ENCODE assay signal across 18 mouse cellular contexts in genomic region chr1:189646597-189646996, GRCm38 (mm10). TPM values are rescaled to one million over a fixed set of nuclear protein-coding genes. Genes with fewer than 3 reads are reported as not detected.
DNase-seq lines count a peak whose midpoint lies in the region; ATAC-seq and TF ChIP-seq lines count a peak whose summit lies in the region.
"Had no signal": no experiment of that assay in that cellular context is flagged by ENCODE, and none has a peak within 500 bp of the region (broad histone marks: within the 10 kb centered on the region; RNA-seq: fewer than 3 reads in every experiment).

No protein-coding gene starts in this region.

- H3K27ac ChIP-seq in left cerebral cortex, adult 2 months, result no peak overlapping the region
- H3K27ac ChIP-seq: forebrain, embryonic 10.5 days; heart, embryonic 13.5 days; limb, embryonic 15.5 days; neural tube, embryonic 12.5 days had no signal

- intact Hi-C loops in heart, postnatal 36 days (cut with DNase I), result no loop called here
- intact Hi-C loops in left cerebral cortex, adult 2 months (cut with DNase I), result loop anchor here (1.0 kb wide), 1 partner anchor 619 kb away; no protein-coding TSS in a partner anchor
- intact Hi-C loops in left cerebral cortex, postnatal 4 days (cut with DNase I), result loop anchor here (5.0 kb wide), 1 partner anchor 619 kb away; no protein-coding TSS in a partner anchor

- peak; percentile 45 for DNase-seq in heart, adult 11 months
- no peak for DNase-seq in heart, postnatal 36 days
- DNase-seq in left cerebral cortex, adult 2 months (ENCODE audit: extremely low spot score in 1 of 2, low spot score in 2 of 2), result no peak
- DNase-seq in left cerebral cortex, postnatal 4 days, result no peak
- peak; percentile 33 for DNase-seq in retina, postnatal 1 day
- DNase-seq in retina, embryonic 14.5 days (ENCODE audit: low spot score), result no peak
- DNase-seq in fat pad, adult 2 months (ENCODE audit: extremely low read depth, low read depth, low spot score), result peak; percentile 11
- DNase-seq: cerebellum, postnatal 14 days; heart, postnatal 4 days; kidney, postnatal 14 days; lung, adult 18-20 months; thymus, postnatal 25 days had no signal

- H3K4me3 ChIP-seq in left cerebral cortex, adult 2 months, result no peak overlapping the region
- H3K4me3 ChIP-seq: forebrain, embryonic 10.5 days; heart, embryonic 13.5 days; limb, embryonic 15.5 days; neural tube, embryonic 12.5 days had no signal

- peak; percentile 48 for TF ChIP-seq CTCF in left cerebral cortex, adult 2 months (IDR thresholded peaks at IDR 0.05)

- ATAC-seq in erythroblast, adult 5-6 weeks (replicated peaks; ENCODE audit: low FRiP score, poor library complexity, severe bottlenecking), result no peak
- ATAC-seq: intestine, embryonic 16.5 days had no signal

RNA-seq across cellular contexts. Expression of gene Cenpf, which starts 41.3 kb away (rescaled TPM):
- 1 to 10 TPM; 2.8 to 5.0 TPM for total RNA-seq in heart, postnatal 36 days (2021)
- total RNA-seq in left cerebral cortex, adult 2 months (2021), result under 1 TPM; 0.37 to 0.84 TPM
- total RNA-seq in left cerebral cortex, postnatal 4 days (2021), result 1 to 10 TPM; 7.2 to 8.1 TPM
- 55.6 and 67.6 TPM in 2 replicates for total RNA-seq in erythroblast, adult 5-6 weeks (2015; ENCODE audit: low replicate concordance)
- total RNA-seq in erythroblast, adult 5-6 weeks (2017; ENCODE audit: low replicate concordance), result 108 and 119 TPM in 2 replicates

Comparison
In these comparisons a context has a peak if more than half of its experiments do, and no peak if none do; other contexts are left out.
1. DNase-seq: peak in heart, adult 11 months (single experiment), retina, postnatal 1 day (single experiment) and fat pad, adult 2 months (single experiment); none in heart, postnatal 36 days (0 of 2), left cerebral cortex, adult 2 months (0 of 2), left cerebral cortex, postnatal 4 days (single experiment) and retina, embryonic 14.5 days (single experiment).
2. RNA of gene Cenpf, which starts 41.3 kb away (total RNA-seq): 55.6 to 119 TPM in erythroblast, adult 5-6 weeks; 7.2 to 8.1 TPM in left cerebral cortex, postnatal 4 days, 2.8 to 5.0 TPM in heart, postnatal 36 days and 0.37 to 0.84 TPM in left cerebral cortex, adult 2 months; every median in the first group is over 4 times any median in the second.